11 mouse cellular contexts compared by ENCODE assay signal in genomic region chr4:118049606-118050302, GRCm38 (mm10).
DNase-seq lines count a peak whose midpoint lies in the region; ATAC-seq and TF ChIP-seq lines count a peak whose summit lies in the region.
"Had no signal": no experiment of that assay in that cellular context is flagged by ENCODE, and none has a peak within 500 bp of the region (broad histone marks: within the 10 kb centered on the region; RNA-seq: fewer than 3 reads in every experiment).

No protein-coding gene starts in this region.

- H3K4me2 ChIP-seq in heart, embryonic 13.5 days = no peak overlapping the region
- no peak overlapping the region for H3K4me2 ChIP-seq in lung, embryonic 15.5 days
- no peak overlapping the region for H3K4me2 ChIP-seq in hindbrain, embryonic 14.5 days (replicated peaks)
- H3K4me2 ChIP-seq: hindbrain, embryonic 15.5 days; midbrain, embryonic 13.5 days had no signal

- no peaks in the 10 kb centered on the region for H3K27me3 ChIP-seq in heart, embryonic 13.5 days (replicated peaks)
- no peaks in the 10 kb centered on the region for H3K27me3 ChIP-seq in lung, embryonic 15.5 days
- H3K27me3 ChIP-seq in small intestine, adult 2 months (ENCODE audit: control insufficient read depth, insufficient read depth, low read length) = no peaks in the 10 kb centered on the region
- H3K27me3 ChIP-seq in hindbrain, embryonic 14.5 days (ENCODE audit: control insufficient read depth, insufficient read depth, low read length) = no peaks in the 10 kb centered on the region
- H3K27me3 ChIP-seq: hindbrain, embryonic 15.5 days; midbrain, embryonic 13.5 days had no signal

- no peak for TF ChIP-seq POLR2A in small intestine, adult 2 months (IDR thresholded peaks at IDR 0.05; ENCODE audit: low read depth, low read length)

- H3K4me1 ChIP-seq in heart, embryonic 13.5 days = peaks cover 20% of the 10 kb centered on the region
- H3K4me1 ChIP-seq in lung, embryonic 15.5 days = peaks cover 28% of the 10 kb centered on the region
- peaks cover 7% of the 10 kb centered on the region for H3K4me1 ChIP-seq in small intestine, adult 2 months (ENCODE audit: control insufficient read depth, insufficient read depth, insufficient read length, low read length)
- no peaks in the 10 kb centered on the region for H3K4me1 ChIP-seq in hindbrain, embryonic 14.5 days (replicated peaks; ENCODE audit: control insufficient read depth, insufficient read depth, low read length)
- H3K4me1 ChIP-seq: hindbrain, embryonic 15.5 days had no signal

- H3K9ac ChIP-seq in heart, embryonic 13.5 days = peak overlapping the region; percentile 50
- H3K9ac ChIP-seq in lung, embryonic 15.5 days = no peak overlapping the region
- no peak overlapping the region for H3K9ac ChIP-seq in hindbrain, embryonic 14.5 days
- H3K9ac ChIP-seq: hindbrain, embryonic 15.5 days; midbrain, embryonic 13.5 days had no signal

- 33% methylated on average over 12 of the region's 12 CpGs for WGBS in heart, embryonic 13.5 days
- 27% methylated on average over 12 of the region's 12 CpGs for WGBS in lung, embryonic 15.5 days
- WGBS in small intestine, adult 2 months = 55% methylated on average over 12 of the region's 12 CpGs
- WGBS in hindbrain, embryonic 14.5 days = 82% methylated on average over 12 of the region's 12 CpGs

- H3K27ac ChIP-seq in heart, embryonic 13.5 days (replicated peaks) = peak overlapping the region; percentile 76
- peak overlapping the region; percentile 79 for H3K27ac ChIP-seq in lung, embryonic 15.5 days
- peak overlapping the region; percentile 52; the same call in 1 of the 2 replicates for H3K27ac ChIP-seq in small intestine, adult 2 months (ENCODE audit: insufficient read depth, low read depth, low read length)
- H3K27ac ChIP-seq in hindbrain, embryonic 14.5 days = no peak overlapping the region
- H3K27ac ChIP-seq: hindbrain, embryonic 15.5 days; midbrain, embryonic 13.5 days had no signal

- no peaks in the 10 kb centered on the region for H3K36me3 ChIP-seq in heart, embryonic 13.5 days
- no peaks in the 10 kb centered on the region for H3K36me3 ChIP-seq in lung, embryonic 15.5 days
- H3K36me3 ChIP-seq in small intestine, adult 2 months (ENCODE audit: control insufficient read depth, insufficient read depth, low read length) = no peaks in the 10 kb centered on the region
- H3K36me3 ChIP-seq in hindbrain, embryonic 14.5 days (replicated peaks; ENCODE audit: control insufficient read depth, insufficient read depth) = no peaks in the 10 kb centered on the region
- H3K36me3 ChIP-seq: hindbrain, embryonic 15.5 days; midbrain, embryonic 13.5 days had no signal

- no peaks in the 10 kb centered on the region for H3K9me3 ChIP-seq in heart, embryonic 13.5 days
- H3K9me3 ChIP-seq in lung, embryonic 15.5 days = no peaks in the 10 kb centered on the region
- H3K9me3 ChIP-seq in hindbrain, embryonic 14.5 days (ENCODE audit: control insufficient read depth, low read length) = no peaks in the 10 kb centered on the region
- H3K9me3 ChIP-seq: hindbrain, embryonic 15.5 days; midbrain, embryonic 13.5 days had no signal

- ATAC-seq in heart, embryonic 13.5 days (ENCODE audit: extremely low read depth, insufficient number of reproducible peaks, low FRiP score, low TSS enrichment) = peak; percentile 44; the same call in 1 of the 2 replicates
- peak; percentile 84 for ATAC-seq in lung, embryonic 15.5 days (ENCODE audit: borderline replicate concordance, extremely low read depth, low FRiP score, low TSS enrichment)
- no peak for ATAC-seq in hindbrain, embryonic 14.5 days (ENCODE audit: low FRiP score)
- ATAC-seq: midbrain, embryonic 13.5 days had no signal

- intact Hi-C loops in heart, postnatal 36 days (cut with DNase I) = no loop called here
- intact Hi-C loops in gastrocnemius, postnatal 14 days (cut with DNase I; ENCODE audit: low total_unique reads) = no loop called here

- H3K4me3 ChIP-seq in heart, embryonic 13.5 days = no peak overlapping the region
- H3K4me3 ChIP-seq in lung, embryonic 15.5 days = no peak overlapping the region
- no peak overlapping the region for H3K4me3 ChIP-seq in small intestine, adult 2 months (ENCODE audit: low read depth, low read length)
- no peak overlapping the region for H3K4me3 ChIP-seq in hindbrain, embryonic 14.5 days (replicated peaks; ENCODE audit: low read length)
- H3K4me3 ChIP-seq: hindbrain, embryonic 15.5 days; midbrain, embryonic 13.5 days had no signal

- DNase-seq in heart, postnatal 36 days = no peak
- DNase-seq in lung, adult 18-20 months = no peak
- DNase-seq in fat pad, adult 2 months (ENCODE audit: extremely low read depth, low read depth, low spot score) = peak; percentile 25
- no peak for DNase-seq in hindbrain, embryonic 14.5 days (ENCODE audit: low spot score)
- no peak for DNase-seq in gastrocnemius, postnatal 14 days
- DNase-seq: adrenal gland, postnatal 10 days had no signal

- TF ChIP-seq CTCF in small intestine, adult 2 months (IDR thresholded peaks at IDR 0.05; ENCODE audit: extremely low read depth, insufficient read length, insufficient replicate concordance, low read depth, low read length) = no peak
